Mouse (Mus musculus): Measurements from ENCODE around the gene Nsg2.
"Not testable (repeated sequence)": the region's sequence is repeated elsewhere in the genome, so short reads cannot be mapped to it uniquely, and the experiment has no call there.

The Nsg2 gene

DNA sequence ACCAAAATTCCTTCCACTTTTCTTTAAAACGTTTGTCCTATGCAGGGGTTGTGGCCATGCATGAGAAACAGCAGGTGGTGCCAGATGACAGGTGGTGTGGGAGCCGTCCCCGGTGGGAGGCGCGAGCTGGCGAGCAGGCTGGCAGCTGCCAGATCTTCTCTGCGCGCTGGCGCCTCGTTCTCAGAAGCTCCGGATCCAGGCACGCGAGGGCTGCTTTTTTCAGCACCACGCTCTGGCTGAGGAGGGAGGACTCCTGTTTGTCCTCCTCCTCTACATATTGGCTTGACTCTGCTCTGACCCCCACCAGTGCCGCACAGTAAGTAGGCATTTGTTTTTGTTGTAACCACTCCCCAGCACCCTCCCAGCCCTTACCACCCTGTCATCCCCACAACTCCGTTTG lies at the start of gene Nsg2:
Nsg2 (plus strand) TSS at position 183 of the 400 bp plus-strand sequence.
- in situ Hi-C loops (cut with MboI, MseI), result loop anchor here (5.0 kb wide), 1 partner anchor 107 kb away; no protein-coding TSS in a partner anchor

- in situ Hi-C loops (cut with MboI, MseI), result loop anchor here (25.0 kb wide), 1 partner anchor 698 kb away; no protein-coding TSS in a partner anchor
Observed at GRCm38 (mm10) chr11:31960071-31960470, 40.2 kb upstream of the Nsg2 start.

- in situ Hi-C loops (cut with MboI, MseI), result loop anchor here (25.0 kb wide), 1 partner anchor 702 kb away; no protein-coding TSS in a partner anchor
Observed at GRCm38 (mm10) chr11:31963993-31964392, 36.3 kb upstream of the Nsg2 start.

GRCm38 (mm10) chr11:31965256-31966134 lies 34.8 kb upstream of the Nsg2 start, which contains the start of gene 4930524B15Rik:
4930524B15Rik (plus strand) TSS chr11:31965592.
- in situ Hi-C loops (cut with MboI, MseI), result loop anchor here (25.0 kb wide), 1 partner anchor 703 kb away; no protein-coding TSS in a partner anchor

DNA sequence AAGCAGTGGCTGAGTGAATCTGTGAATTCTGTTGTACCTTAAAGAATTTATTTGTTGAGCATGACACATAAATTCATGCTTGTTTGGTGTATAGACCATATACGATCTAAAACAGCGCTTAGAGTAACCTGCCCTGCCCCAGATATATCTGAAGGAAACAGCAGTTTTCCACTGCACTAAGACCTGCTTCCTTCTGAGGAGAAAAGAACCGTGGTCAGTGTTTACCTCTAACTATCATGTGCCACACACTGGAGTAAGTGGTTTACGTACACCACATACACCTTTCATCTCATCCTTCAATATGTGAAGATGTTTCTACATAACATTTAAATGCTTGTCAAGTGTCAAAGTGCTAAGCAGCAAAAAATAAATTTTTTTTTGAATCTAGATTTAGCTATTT lies 26.1 kb upstream of the Nsg2 start:
- in situ Hi-C loops (cut with MboI, MseI), result loop anchor here (25.0 kb wide), 1 partner anchor 712 kb away; no protein-coding TSS in a partner anchor

GRCm38 (mm10) chr11:31974826-31975225 lies 25.4 kb upstream of the Nsg2 start:
- in situ Hi-C loops (cut with MboI, MseI), result loop anchor here (25.0 kb wide), 1 partner anchor 713 kb away; no protein-coding TSS in a partner anchor

- in situ Hi-C loops (cut with MboI, MseI), result no loop called here
Observed at GRCm38 (mm10) chr11:31975678-31976077, 24.6 kb upstream of the Nsg2 start.

DNA sequence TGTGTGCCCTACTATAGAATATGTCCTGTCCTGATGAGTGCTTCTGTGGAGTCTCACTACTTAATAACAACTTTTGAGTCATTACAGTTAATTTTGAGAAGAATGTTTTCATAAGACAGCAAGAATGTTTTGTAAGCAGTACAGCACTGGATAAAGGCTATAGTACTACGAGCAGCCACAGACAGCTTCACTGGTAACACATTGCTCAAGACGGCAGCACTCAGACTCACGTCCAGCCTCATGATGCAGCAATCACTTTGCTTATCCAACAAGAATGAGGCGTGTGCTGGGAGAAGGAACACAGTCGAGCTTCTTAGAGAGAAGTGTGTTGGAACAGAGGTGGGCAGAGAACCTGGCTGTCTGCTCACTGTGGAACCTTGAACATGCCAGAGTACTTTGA lies 24.1 kb upstream of the Nsg2 start:
- in situ Hi-C loops (cut with MboI, MseI), result no loop called here

- in situ Hi-C loops (cut with MboI, MseI), result not testable (repeated sequence)
Observed at GRCm38 (mm10) chr11:31980089-31980488, 20.2 kb upstream of the Nsg2 start.

DNA sequence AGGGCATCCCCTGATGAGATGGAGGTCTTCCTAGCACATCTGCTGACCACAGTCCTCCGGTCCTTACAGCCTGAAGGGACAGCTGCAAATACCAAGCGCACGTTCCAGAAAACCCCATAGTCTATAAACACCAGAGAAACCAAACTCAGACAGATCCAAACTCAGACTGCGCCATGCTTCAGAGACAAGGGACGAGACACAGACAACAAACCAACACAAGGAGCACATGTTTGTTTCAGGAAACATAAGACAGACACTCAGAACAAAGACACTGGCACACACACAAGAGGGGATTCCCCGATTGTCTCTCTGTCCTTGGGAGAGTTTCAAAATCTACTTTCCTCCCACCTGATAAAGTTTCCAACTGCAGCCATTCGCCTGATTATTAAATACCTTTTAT lies 18.4 kb upstream of the Nsg2 start:
- in situ Hi-C loops (cut with MboI, MseI), result no loop called here

DNA sequence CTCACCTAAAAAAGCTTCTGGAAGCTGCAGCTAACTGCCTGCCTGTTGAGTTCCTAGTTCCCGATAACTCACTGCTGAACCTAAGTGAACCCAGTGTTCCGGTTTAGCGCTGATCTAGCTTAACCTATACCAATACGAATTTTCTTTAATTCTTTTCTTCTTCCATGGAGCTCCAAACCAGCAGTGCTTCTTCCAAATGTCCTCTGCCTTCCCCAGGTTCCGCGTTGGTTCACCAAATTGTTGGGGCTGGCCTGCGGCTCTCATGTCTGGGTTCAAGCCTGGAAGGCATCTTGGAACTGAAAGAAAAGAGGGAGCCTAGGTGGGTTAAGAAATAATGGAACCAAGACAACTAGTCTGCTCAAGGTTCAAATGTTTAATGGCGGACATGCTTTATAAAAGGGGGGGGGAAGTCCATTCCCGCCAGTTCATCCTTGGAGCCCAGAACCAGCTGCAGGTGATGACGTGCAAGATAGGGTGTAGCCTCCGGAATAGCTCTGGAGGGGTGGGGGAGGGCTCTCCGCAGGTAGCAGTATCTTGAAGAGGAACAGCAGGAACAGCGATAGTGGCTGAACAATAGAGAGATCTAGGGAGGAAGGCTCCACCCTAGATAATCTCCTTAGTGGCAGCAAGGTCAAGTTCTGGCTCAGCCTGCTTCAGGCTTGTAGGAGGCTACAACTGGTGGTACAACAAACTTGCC lies 17.9 kb upstream of the Nsg2 start:
- in situ Hi-C loops (cut with MboI, MseI), result not testable (repeated sequence)

GRCm38 (mm10) chr11:31983249-31983648 lies 17.0 kb upstream of the Nsg2 start:
- in situ Hi-C loops (cut with MboI, MseI), result no loop called here

- in situ Hi-C loops (cut with MboI, MseI), result no loop called here
Observed at GRCm38 (mm10) chr11:31984786-31985185, 15.5 kb upstream of the Nsg2 start.

- in situ Hi-C loops (cut with MboI, MseI), result no loop called here
Observed at GRCm38 (mm10) chr11:31992535-31992934, 7.7 kb upstream of the Nsg2 start.

- in situ Hi-C loops (cut with MboI, MseI), result loop anchor here (5.0 kb wide), 2 partner anchors 63 to 108 kb away; no protein-coding TSS in a partner anchor
Observed at GRCm38 (mm10) chr11:31999716-32000115, 547 bp upstream of the Nsg2 start.

GRCm38 (mm10) chr11:32001181-32001910 lies 1.1 kb downstream of the Nsg2 start:
- in situ Hi-C loops (cut with MboI, MseI), result loop anchor here (5.0 kb wide), 1 partner anchor 106 kb away; no protein-coding TSS in a partner anchor

DNA sequence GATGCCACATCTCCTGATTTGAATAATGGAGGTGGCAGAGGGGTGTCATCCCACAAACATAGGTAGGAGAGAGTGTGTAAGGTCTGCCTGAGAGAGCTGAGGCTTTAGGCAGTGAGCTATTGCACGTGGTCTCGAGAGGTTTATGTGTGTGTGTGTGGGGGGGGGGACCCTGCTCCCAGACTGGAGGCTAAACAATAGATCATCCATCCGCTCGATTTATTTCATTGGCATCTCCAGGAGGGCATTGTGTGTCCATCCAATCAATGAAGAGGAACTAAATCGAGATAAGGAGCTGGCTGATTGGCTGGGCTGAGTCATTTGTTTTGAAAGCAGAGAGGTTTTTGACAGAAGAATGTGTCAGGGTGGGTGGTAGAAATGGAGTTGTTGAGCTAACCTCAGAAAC lies 2.4 kb downstream of the Nsg2 start:
- in situ Hi-C loops (cut with MboI, MseI), result loop anchor here (5.0 kb wide), 1 partner anchor 105 kb away; no protein-coding TSS in a partner anchor

GRCm38 (mm10) chr11:32008049-32008448 lies 7.8 kb downstream of the Nsg2 start:
- in situ Hi-C loops (cut with MboI, MseI), result not testable (repeated sequence)

- in situ Hi-C loops (cut with MboI, MseI), result no loop called here
Observed at GRCm38 (mm10) chr11:32008852-32009251, 8.6 kb downstream of the Nsg2 start.

DNA sequence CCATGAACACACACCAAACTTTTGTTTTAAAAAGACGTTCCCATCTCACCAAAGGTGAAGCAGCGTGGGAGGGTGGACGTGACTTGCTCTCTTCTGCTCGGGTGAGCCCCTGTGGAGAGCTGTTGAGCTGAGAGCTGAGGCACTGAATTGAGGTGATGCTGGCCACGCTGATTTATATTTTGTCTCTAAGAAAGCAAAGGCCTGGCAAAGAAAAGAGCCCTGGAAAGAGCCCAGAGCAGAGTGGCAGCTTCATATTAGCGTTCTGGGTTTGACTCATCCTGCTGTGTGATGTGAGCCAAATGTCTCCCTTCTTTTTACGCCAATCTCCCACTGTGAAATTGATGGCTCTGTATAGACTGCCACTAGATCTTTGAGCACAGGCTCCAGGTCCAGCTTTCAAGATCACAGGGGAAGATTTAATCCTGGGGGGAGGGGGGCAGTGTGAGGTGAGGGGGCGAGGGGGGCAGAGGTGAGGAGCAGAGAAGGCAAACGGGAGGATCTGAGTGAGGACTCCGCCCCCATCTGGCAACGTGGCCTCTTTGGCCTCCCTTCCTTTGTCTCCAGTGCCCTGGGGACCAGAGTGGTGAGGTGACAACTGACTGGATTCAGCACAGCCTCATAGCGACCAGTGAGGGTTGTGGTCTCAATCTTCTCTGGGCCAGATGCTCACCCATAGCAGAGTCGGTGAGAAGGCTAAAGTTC lies 9.8 kb downstream of the Nsg2 start:
- in situ Hi-C loops (cut with MboI, MseI), result no loop called here

DNA sequence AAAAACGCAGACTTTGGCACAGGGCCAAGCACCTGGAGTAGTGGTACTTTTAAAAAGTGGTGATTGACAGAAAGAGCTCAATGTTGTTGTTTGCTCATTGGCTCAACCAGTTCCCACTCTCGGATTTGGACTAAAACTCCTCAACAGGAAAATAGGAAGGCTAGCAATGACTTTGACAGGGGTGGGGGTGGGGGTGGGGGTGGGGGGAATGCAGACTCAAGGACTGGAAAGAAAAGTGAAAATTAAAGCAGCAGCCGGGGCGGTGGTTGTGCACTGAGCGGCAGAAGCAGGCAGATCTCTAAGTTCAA lies 10.4 kb downstream of the Nsg2 start:
- in situ Hi-C loops (cut with MboI, MseI), result no loop called here

All from regulatory T cell (primary cell).